Mouse (Mus musculus): Measurements from ENCODE around the gene Runx3.

Gene Runx3

GRCm38 (mm10) chr4:135151111-135151987 is 30.9 kb downstream of the Runx3 start:
- no peak for DNase-seq

GRCm38 (mm10) chr4:135151988-135152594 is 31.6 kb downstream of the Runx3 start:
- DNase-seq = no peak

GRCm38 (mm10) chr4:135152834-135153259 is 32.4 kb downstream of the Runx3 start:
- peak in 1 of 2 experiments; percentile 14 for DNase-seq

GRCm38 (mm10) chr4:135153260-135154088 is 33.0 kb downstream of the Runx3 start:
- DNase-seq = no peak

GRCm38 (mm10) chr4:135154089-135154949 is 33.9 kb downstream of the Runx3 start:
- no peak for DNase-seq

GRCm38 (mm10) chr4:135155106-135155800 is 34.8 kb downstream of the Runx3 start:
- DNase-seq = no peak

- no peak for DNase-seq
Measured at GRCm38 (mm10) chr4:135155805-135156469, 35.5 kb downstream of the Runx3 start.

GRCm38 (mm10) chr4:135156531-135156930 is 36.1 kb downstream of the Runx3 start:
- DNase-seq = no peak

GRCm38 (mm10) chr4:135157329-135157728 is 36.9 kb downstream of the Runx3 start:
- DNase-seq = no peak

GRCm38 (mm10) chr4:135158724-135159409 is 38.4 kb downstream of the Runx3 start:
- DNase-seq = no peak

GRCm38 (mm10) chr4:135159663-135160062 is 39.2 kb downstream of the Runx3 start:
- no peak for DNase-seq

GRCm38 (mm10) chr4:135160168-135160567 is 39.7 kb downstream of the Runx3 start:
- no peak for DNase-seq

- DNase-seq = no peak
Measured at GRCm38 (mm10) chr4:135161441-135161840, 41.0 kb downstream of the Runx3 start.

- no peak for DNase-seq
Measured at GRCm38 (mm10) chr4:135165761-135166160, 45.3 kb downstream of the Runx3 start.

GRCm38 (mm10) chr4:135166413-135167225 is 46.2 kb downstream of the Runx3 start:
- DNase-seq = no peak

GRCm38 (mm10) chr4:135167816-135168527 is 47.5 kb downstream of the Runx3 start:
- DNase-seq = no peak

- DNase-seq = no peak
Measured at GRCm38 (mm10) chr4:135169096-135169495, 48.6 kb downstream of the Runx3 start.

- DNase-seq = no peak
Measured at GRCm38 (mm10) chr4:135169501-135169900, 49.0 kb downstream of the Runx3 start.
